Mouse (Mus musculus) midbrain, embryonic 10.5 days (tissue): ENCODE measurements around the gene Wdr66. TPM values are rescaled to one million over a fixed set of nuclear protein-coding genes. Genes with fewer than 3 reads are reported as not detected.

Experiments used
- DNase-seq: peaks from one replicate; pipeline ENCODE4 v3.0.0-alpha.2; 2017; ENCODE audit warnings: low spot score
- H3K27ac ChIP-seq: fragments of 300-500 bp; sonication (generic); replicated peaks from 2 replicates; pipeline ENCODE4 v1.5.1; 2016; ENCODE audit warnings: mild to moderate bottlenecking
- H3K27me3 ChIP-seq: fragments of 300-500 bp; sonication (generic); 2 replicates; pipeline ENCODE4 v1.6.1; 2016; ENCODE audit warnings: low read depth, mild to moderate bottlenecking; ENCODE audit not compliant: poor library complexity, severe bottlenecking
- H3K36me3 ChIP-seq: fragments of 300-500 bp; sonication (generic); 2 replicates; pipeline ENCODE4 v1.6.1; 2016; ENCODE audit warnings: mild to moderate bottlenecking, moderate library complexity
- H3K4me1 ChIP-seq: fragments of 300-500 bp; sonication (generic); 2 replicates; pipeline ENCODE4 v1.6.1; 2016
- H3K4me3 ChIP-seq: fragments of 300-500 bp; sonication (generic); 2 replicates; pipeline ENCODE4 v1.5.1; 2016; ENCODE audit warnings: mild to moderate bottlenecking, moderate library complexity
- H3K9me3 ChIP-seq: fragments of 300-500 bp; sonication (generic); replicated peaks from 2 replicates; pipeline ENCODE4 v1.6.1; 2016; ENCODE audit warnings: mild to moderate bottlenecking
- WGBS: fragments of 180-500 bp; shearing (Covaris S2); methylation state at CpG from one replicate; pipeline ENCODE4 v1.1.7; 2016; 5-methylcytosine and 5-hydroxymethylcytosine counted together
- polyA plus RNA-seq: library from polyadenylated mRNA; unstranded; fragments of >200 nt; fragmentation: Nextera tagmentation; extraction: Ambion mirVana; gene quantifications from 2 replicates; pipeline ENCODE4 v1.2.1, GENCODE M21; 2016

Wdr66 gene
- polyA plus RNA-seq, 1 experiment from 2014 or later = 7.6 TPM

GRCm38 (mm10) chr5:123277704-123278103 lies 25.8 kb downstream of the Wdr66 start:
- 88% methylated on average over 4 of the region's 4 CpGs for WGBS
- H3K27ac ChIP-seq = no peak overlapping the region
- H3K4me1 ChIP-seq = peaks cover 28% of the 10 kb centered on the region
- no peaks in the 10 kb centered on the region for H3K27me3 ChIP-seq
- H3K36me3 ChIP-seq = no peaks in the 10 kb centered on the region
- no peak overlapping the region for H3K4me3 ChIP-seq
- DNase-seq = no peak
- H3K9me3 ChIP-seq = no peaks in the 10 kb centered on the region

GRCm38 (mm10) chr5:123279248-123279647 lies 27.3 kb downstream of the Wdr66 start:
- Histone ChIP-seq H3K27ac (no peak overlapping the region), H3K36me3 (no peaks in the 10 kb centered on the region), H3K4me1 (peaks cover 22% of the 10 kb centered on the region), H3K27me3 (no peaks in the 10 kb centered on the region), H3K9me3 (no peaks in the 10 kb centered on the region), H3K4me3 (no peak overlapping the region)
- WGBS = 86% methylated on average over 4 of the region's 4 CpGs
- no peak for DNase-seq

- DNase-seq = no peak
- 79% methylated on average over 9 of the region's 9 CpGs for WGBS
Measured at GRCm38 (mm10) chr5:123281336-123282136, 29.6 kb downstream of the Wdr66 start.

GRCm38 (mm10) chr5:123285174-123285573 lies 33.3 kb downstream of the Wdr66 start:
- no peaks in the 10 kb centered on the region for H3K27me3 ChIP-seq
- no peak overlapping the region for H3K4me3 ChIP-seq
- no peaks in the 10 kb centered on the region for H3K36me3 ChIP-seq
- H3K9me3 ChIP-seq = peaks cover 13% of the 10 kb centered on the region; the same call in 1 of the 2 replicates
- H3K27ac ChIP-seq = no peak overlapping the region
- H3K4me1 ChIP-seq = no peaks in the 10 kb centered on the region
- DNase-seq = no peak
- WGBS = 37% methylated on average over 8 of the region's 8 CpGs

More at GRCm38 (mm10) chr5:123281336-123282136, 29.6 kb downstream of the Wdr66 start:
- Histone ChIP-seq H3K27ac (no peak overlapping the region), H3K4me1 (peaks cover 8% of the 10 kb centered on the region), H3K4me3 (no peak overlapping the region), H3K27me3 (no peaks in the 10 kb centered on the region), H3K9me3 (no peaks in the 10 kb centered on the region), H3K36me3 (no peaks in the 10 kb centered on the region)

GRCm38 (mm10) chr5:123288079-123288478 lies 36.2 kb downstream of the Wdr66 start:
- DNase-seq = no peak
- Histone ChIP-seq H3K36me3 (no peaks in the 10 kb centered on the region), H3K27ac (no peak overlapping the region), H3K9me3 (peaks cover 13% of the 10 kb centered on the region; the same call in 1 of the 2 replicates), H3K27me3 (no peaks in the 10 kb centered on the region), H3K4me1 (no peaks in the 10 kb centered on the region), H3K4me3 (no peak overlapping the region)
- WGBS = 84% methylated on average over 5 of the region's 5 CpGs

- H3K4me1 ChIP-seq = peaks cover 10% of the 10 kb centered on the region
- no peaks in the 10 kb centered on the region for H3K9me3 ChIP-seq
- no peaks in the 10 kb centered on the region for H3K36me3 ChIP-seq
- no peak overlapping the region for H3K27ac ChIP-seq
- DNase-seq = no peak
- 92% methylated on average over 9 of the region's 9 CpGs for WGBS
- H3K27me3 ChIP-seq = peaks cover 7% of the 10 kb centered on the region; the same call in 1 of the 2 replicates
- H3K4me3 ChIP-seq = no peak overlapping the region
Measured at GRCm38 (mm10) chr5:123294653-123295052, 42.8 kb downstream of the Wdr66 start.

GRCm38 (mm10) chr5:123296224-123296806 lies 44.4 kb downstream of the Wdr66 start:
- Histone ChIP-seq H3K9me3 (no peaks in the 10 kb centered on the region), H3K4me1 (peaks cover 26% of the 10 kb centered on the region), H3K36me3 (no peaks in the 10 kb centered on the region), H3K27me3 (peaks cover 23% of the 10 kb centered on the region), H3K4me3 (no peak overlapping the region), H3K27ac (no peak overlapping the region)
- 69% methylated on average over 12 of the region's 12 CpGs for WGBS
- DNase-seq = no peak

- Histone ChIP-seq H3K27me3 (peaks cover 25% of the 10 kb centered on the region), H3K9me3 (no peaks in the 10 kb centered on the region), H3K27ac (no peak overlapping the region), H3K36me3 (no peaks in the 10 kb centered on the region), H3K4me1 (peaks cover 33% of the 10 kb centered on the region), H3K4me3 (no peak overlapping the region)
- 59% methylated on average over 23 of the region's 23 CpGs for WGBS
- no peak for DNase-seq
Measured at GRCm38 (mm10) chr5:123296972-123297754, 45.3 kb downstream of the Wdr66 start.

- H3K9me3 ChIP-seq = no peaks in the 10 kb centered on the region
- H3K27ac ChIP-seq = no peak overlapping the region
- no peak overlapping the region for H3K4me3 ChIP-seq
- H3K4me1 ChIP-seq = peaks cover 40% of the 10 kb centered on the region
- H3K36me3 ChIP-seq = no peaks in the 10 kb centered on the region
- H3K27me3 ChIP-seq = peaks cover 25% of the 10 kb centered on the region
- 83% methylated on average over 7 of the region's 7 CpGs for WGBS
- DNase-seq = no peak
Measured at GRCm38 (mm10) chr5:123297830-123298229, 45.9 kb downstream of the Wdr66 start.

GRCm38 (mm10) chr5:123298526-123298925 lies 46.6 kb downstream of the Wdr66 start:
- no peak for DNase-seq
- Histone ChIP-seq H3K4me3 (no peak overlapping the region), H3K27ac (no peak overlapping the region), H3K9me3 (no peaks in the 10 kb centered on the region), H3K27me3 (peaks cover 25% of the 10 kb centered on the region), H3K4me1 (peaks cover 43% of the 10 kb centered on the region), H3K36me3 (no peaks in the 10 kb centered on the region)
- 91% methylated on average over 6 of the region's 6 CpGs for WGBS

GRCm38 (mm10) chr5:123300496-123301034 lies 48.7 kb downstream of the Wdr66 start:
- 83% methylated on average over 8 of the region's 8 CpGs for WGBS
- H3K4me3 ChIP-seq = 0 out of 2 replicates have a peak overlapping the region, but pooled peaks have one; percentile 7
- no peak for DNase-seq
- H3K4me1 ChIP-seq = peaks cover 43% of the 10 kb centered on the region
- H3K9me3 ChIP-seq = no peaks in the 10 kb centered on the region
- H3K27me3 ChIP-seq = peaks cover 37% of the 10 kb centered on the region
- H3K27ac ChIP-seq = peak overlapping the region; percentile 61
- no peaks in the 10 kb centered on the region for H3K36me3 ChIP-seq

- no peaks in the 10 kb centered on the region for H3K9me3 ChIP-seq
- peaks cover 41% of the 10 kb centered on the region for H3K4me1 ChIP-seq
- peak; percentile 64 for DNase-seq
- H3K27ac ChIP-seq = peak overlapping the region; percentile 78
- 44% methylated on average over 20 of the region's 20 CpGs for WGBS
- peaks cover 38% of the 10 kb centered on the region for H3K27me3 ChIP-seq
- H3K4me3 ChIP-seq = peak overlapping the region; percentile 29
- no peaks in the 10 kb centered on the region for H3K36me3 ChIP-seq
Measured at GRCm38 (mm10) chr5:123301780-123302521, 50.0 kb downstream of the Wdr66 start.
